Mouse (Mus musculus): ENCODE measurements around the gene Adamts9.

DNA sequence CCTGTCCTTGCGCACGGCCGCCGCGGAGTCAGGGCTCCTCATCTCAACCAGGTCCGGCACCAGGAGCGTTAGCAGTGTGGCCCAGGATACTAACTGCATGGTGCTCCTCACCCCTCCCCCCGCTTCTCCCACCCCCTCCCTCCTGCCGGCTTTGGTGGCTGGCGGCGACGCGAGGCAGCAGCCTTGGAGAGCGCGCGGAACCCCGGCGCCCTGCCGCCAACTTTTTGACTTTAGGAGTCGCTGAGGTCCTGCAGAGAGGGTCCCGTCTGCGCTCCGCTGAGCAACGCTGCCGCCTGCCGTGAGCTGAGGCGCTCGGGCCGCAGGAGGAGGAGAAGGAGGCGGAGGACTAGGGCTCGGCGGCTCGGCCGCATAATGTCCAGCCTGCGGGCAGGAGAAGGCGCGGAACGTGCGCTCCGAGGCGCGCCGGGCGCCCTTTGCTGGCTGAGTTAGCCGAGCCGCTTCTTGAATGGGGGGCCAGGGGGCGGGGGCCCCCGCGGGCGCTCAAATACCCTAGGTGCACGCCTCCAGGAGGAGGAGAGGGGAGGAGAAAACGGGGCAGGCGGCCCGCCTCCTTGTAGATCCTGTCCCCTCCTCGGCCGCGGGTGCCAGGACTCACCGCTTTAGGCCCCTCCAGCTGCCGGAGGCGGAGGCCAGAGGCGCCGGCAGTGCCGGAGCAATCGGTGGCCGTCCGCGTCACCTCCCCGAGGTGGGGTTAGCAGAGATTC, at the start of gene Adamts9:
- peak; percentile 45 for TF ChIP-seq CTCF (IDR thresholded peaks at IDR 0.05)
- TF ChIP-seq EP300 (IDR thresholded peaks at IDR 0.05) = peak; percentile 49; the same call in 1 of the 2 replicates

Measured in lung, postnatal 0 days (tissue).